Mouse (Mus musculus) right cerebral cortex, postnatal 25 days (tissue): Measurements from ENCODE around the gene Snx6.
"Not testable (repeated sequence)": the region's sequence is repeated elsewhere in the genome, so short reads cannot be mapped to it uniquely, and the experiment has no call there.

Experiments used
- DNase-seq: peaks from one replicate; pipeline ENCODE4 v3.0.0; 2022

Gene Snx6

GRCm38 (mm10) chr12:54795153-54795998 is at the start of gene Snx6:
TSS of gene Snx6 (minus strand) at chr12:54795703.
- DNase-seq, result peak; percentile 87

GRCm38 (mm10) chr12:54844415-54844814 is 48.9 kb upstream of the Snx6 start:
- DNase-seq, result no peak

- no peak for DNase-seq
Measured at GRCm38 (mm10) chr12:54841576-54841975, 46.1 kb upstream of the Snx6 start.

- no peak for DNase-seq
Measured at GRCm38 (mm10) chr12:54839815-54840214, 44.3 kb upstream of the Snx6 start.

- no peak for DNase-seq
Measured at GRCm38 (mm10) chr12:54838931-54839330, 43.4 kb upstream of the Snx6 start.

GRCm38 (mm10) chr12:54835608-54836570 is 40.4 kb upstream of the Snx6 start:
- no peak for DNase-seq

GRCm38 (mm10) chr12:54834925-54835447 is 39.5 kb upstream of the Snx6 start:
- peak; percentile 65 for DNase-seq

- DNase-seq, result peak; percentile 16
Measured at GRCm38 (mm10) chr12:54833856-54834399, 38.4 kb upstream of the Snx6 start.

GRCm38 (mm10) chr12:54831927-54832326 is 36.4 kb upstream of the Snx6 start:
- not testable (repeated sequence) for DNase-seq

- DNase-seq, result peak; percentile 76
Measured at GRCm38 (mm10) chr12:54830574-54830973, 35.1 kb upstream of the Snx6 start.

GRCm38 (mm10) chr12:54829876-54830275 is 34.4 kb upstream of the Snx6 start:
- DNase-seq, result no peak

GRCm38 (mm10) chr12:54828043-54828442 is 32.5 kb upstream of the Snx6 start:
- DNase-seq, result no peak

GRCm38 (mm10) chr12:54825202-54825601 is 29.7 kb upstream of the Snx6 start:
- DNase-seq, result no peak

- DNase-seq, result peak; percentile 75
Measured at GRCm38 (mm10) chr12:54822836-54823426, 27.4 kb upstream of the Snx6 start.

GRCm38 (mm10) chr12:54820684-54821161 is 25.2 kb upstream of the Snx6 start:
- no peak for DNase-seq

- DNase-seq, result no peak
Measured at GRCm38 (mm10) chr12:54819181-54819935, 23.9 kb upstream of the Snx6 start.

- no peak for DNase-seq
Measured at GRCm38 (mm10) chr12:54810142-54810541, 14.6 kb upstream of the Snx6 start.

GRCm38 (mm10) chr12:54807481-54807880 is 12.0 kb upstream of the Snx6 start:
- DNase-seq, result no peak

- no peak for DNase-seq
Measured at GRCm38 (mm10) chr12:54806131-54806530, 10.6 kb upstream of the Snx6 start.

GRCm38 (mm10) chr12:54805254-54806002 is 9.9 kb upstream of the Snx6 start:
- DNase-seq, result no peak

GRCm38 (mm10) chr12:54803531-54803930 is 8.0 kb upstream of the Snx6 start:
- no peak for DNase-seq
